Mouse (Mus musculus) kidney, embryonic 16.5 days (tissue): ENCODE measurements at regions not wholly inside any gene's neighbourhood (a gene's known extent, or its start where the extent isn't known, plus 50 kb on each side); places are given as distances from the start of the nearest gene placed in this dataset.

Experiments
- ATAC-seq: fragments of 200-750 bp; cut with Nextera tagmentation; 2 replicates; pipeline ENCODE4 v1.8.0; 2017; ENCODE audit warnings: moderate TSS enrichment; ENCODE audit not compliant: low FRiP score, low TSS enrichment
- H3K27ac ChIP-seq: fragments of 300-500 bp; sonication (generic); 2 replicates; pipeline ENCODE4 v1.5.1; 2014; ENCODE audit warnings: low read length
- H3K27me3 ChIP-seq: fragments of 300-500 bp; sonication (generic); 2 replicates; pipeline ENCODE4 v1.6.1; 2014; ENCODE audit warnings: low read length, control low read depth, mixed read lengths; ENCODE audit not compliant: insufficient read depth
- H3K36me3 ChIP-seq: fragments of 300-500 bp; sonication (generic); 2 replicates; pipeline ENCODE4 v1.6.1; 2014; ENCODE audit warnings: low read length, control low read depth, mixed read lengths; ENCODE audit not compliant: insufficient read depth
- H3K4me1 ChIP-seq: fragments of 300-500 bp; sonication (generic); 2 replicates; pipeline ENCODE4 v1.6.1; 2014; ENCODE audit warnings: low read length, control low read depth, mixed read lengths; ENCODE audit not compliant: insufficient read depth
- H3K4me2 ChIP-seq: fragments of 300-500 bp; sonication (generic); replicated peaks from 2 replicates; pipeline ENCODE4 v1.6.1; 2014; ENCODE audit warnings: low read depth, low read length
- H3K4me3 ChIP-seq: fragments of 300-500 bp; sonication (generic); 2 replicates; pipeline ENCODE4 v1.5.1; 2014; ENCODE audit warnings: mild to moderate bottlenecking, low read length
- H3K9ac ChIP-seq: fragments of 300-500 bp; sonication (generic); replicated peaks from 2 replicates; pipeline ENCODE4 v1.6.1; 2014; ENCODE audit warnings: low read length
- H3K9me3 ChIP-seq: fragments of 300-500 bp; sonication (generic); 2 replicates; pipeline ENCODE4 v1.6.1; 2016; ENCODE audit warnings: low read length, control low read depth
- WGBS: fragments of 180-500 bp; shearing (Covaris S2); extraction: QIAGEN DNeasy Blood & Tissue Kit; methylation state at CpG from one replicate; pipeline ENCODE4 v1.1.7; 2014; 5-methylcytosine and 5-hydroxymethylcytosine counted together

DNA sequence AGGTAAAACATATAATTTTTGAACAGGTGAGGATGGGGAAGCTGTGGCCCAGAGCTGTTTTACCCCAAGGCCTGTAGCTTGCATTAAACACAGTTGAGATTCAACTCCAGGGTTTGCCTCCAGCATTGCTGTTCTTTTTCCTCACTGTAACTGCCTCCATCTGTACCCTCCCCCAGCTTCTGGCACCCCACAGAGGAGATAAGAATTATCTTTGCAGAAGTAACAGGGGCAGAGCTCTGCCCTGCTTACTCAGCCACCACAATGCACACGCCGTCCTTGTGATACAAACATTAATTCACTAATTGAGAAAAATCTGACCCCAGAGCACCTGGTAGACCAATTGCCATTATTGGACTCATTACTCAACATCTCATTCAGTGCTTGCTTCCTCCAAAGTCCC, 68.3 kb upstream of the Gpr139 start:
- H3K4me2 ChIP-seq = no peak overlapping the region
- 80% methylated on average over 2 of the region's 2 CpGs for WGBS

DNA sequence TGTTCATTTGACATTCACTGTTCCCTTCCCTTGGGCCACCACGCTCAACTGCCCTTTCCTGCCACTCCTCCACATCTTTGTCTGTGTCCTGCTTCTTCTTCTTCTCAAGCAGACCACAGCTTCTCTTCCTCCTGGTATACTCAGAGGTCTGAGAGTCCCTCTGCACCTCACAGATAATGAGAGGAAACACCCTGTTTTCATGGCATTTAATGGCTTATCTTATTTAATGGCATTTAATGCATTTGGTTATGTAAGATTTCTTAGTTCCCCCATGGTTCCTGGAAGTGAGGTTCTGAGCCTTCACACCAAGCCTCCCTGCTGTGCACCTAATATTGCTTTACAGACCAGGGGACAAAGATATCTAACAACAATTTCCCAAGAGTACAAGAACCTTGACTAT, 67.3 kb upstream of the Gpr139 start:
- Histone ChIP-seq H3K9me3 (no peaks in the 10 kb centered on the region), H3K4me2 (no peak overlapping the region), H3K27me3 (no peaks in the 10 kb centered on the region), H3K4me3 (no peak overlapping the region), H3K4me1 (no peaks in the 10 kb centered on the region), H3K36me3 (no peaks in the 10 kb centered on the region), H3K27ac (no peak overlapping the region), H3K9ac (no peak overlapping the region)
- 50% methylated on average over 1 of the region's 1 CpGs for WGBS
- no peak for ATAC-seq

More for the DNA sequence above, 68.3 kb upstream of the Gpr139 start:
- Histone ChIP-seq H3K9me3 (no peaks in the 10 kb centered on the region), H3K27ac (no peak overlapping the region), H3K4me3 (no peak overlapping the region), H3K36me3 (no peaks in the 10 kb centered on the region), H3K9ac (no peak overlapping the region), H3K27me3 (no peaks in the 10 kb centered on the region), H3K4me1 (no peaks in the 10 kb centered on the region)
- ATAC-seq = no peak

DNA sequence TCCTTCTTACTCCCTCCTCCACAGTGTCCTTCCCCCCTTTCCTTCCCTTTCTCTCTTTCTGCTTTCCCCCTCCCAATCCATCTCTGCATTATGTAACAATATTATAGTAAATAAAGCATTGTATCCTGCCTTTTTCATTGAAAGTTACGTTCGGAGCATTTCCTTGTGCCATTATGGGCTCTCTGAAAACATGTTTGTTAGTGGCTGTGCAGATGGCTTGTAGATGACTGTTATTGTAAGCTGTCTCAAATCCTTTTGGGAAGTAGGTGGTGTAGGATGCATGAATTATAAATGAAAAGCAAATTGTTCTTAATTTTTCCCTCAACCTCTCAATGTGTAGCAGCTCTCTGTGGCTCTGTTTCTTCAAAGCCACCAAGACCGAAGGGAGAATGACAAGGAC, 66.0 kb upstream of the Gpr139 start:
- Histone ChIP-seq H3K9me3 (no peaks in the 10 kb centered on the region), H3K27ac (no peak overlapping the region), H3K36me3 (no peaks in the 10 kb centered on the region), H3K27me3 (no peaks in the 10 kb centered on the region), H3K4me2 (no peak overlapping the region), H3K9ac (no peak overlapping the region), H3K4me1 (no peaks in the 10 kb centered on the region), H3K4me3 (no peak overlapping the region)
- ATAC-seq = no peak
- 86% methylated on average over 3 of the region's 3 CpGs for WGBS

DNA sequence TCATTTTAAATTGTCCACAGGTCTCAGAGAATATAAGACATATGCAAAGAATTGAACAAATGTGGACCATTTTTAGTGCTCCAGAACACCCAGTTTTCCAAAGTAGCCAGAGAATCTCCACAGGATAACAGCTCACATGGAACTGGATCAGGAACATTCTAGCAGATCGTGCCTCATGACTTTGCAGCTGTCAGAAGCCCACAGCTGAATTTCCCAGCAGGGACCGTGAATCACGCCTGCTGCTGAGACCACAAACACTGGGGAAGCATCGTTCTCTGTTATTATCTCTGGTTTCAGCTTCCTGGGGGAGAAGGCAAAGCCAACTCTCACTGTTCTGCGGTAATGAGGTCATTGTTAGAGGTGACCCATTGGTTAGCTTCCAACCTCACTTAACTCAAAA, 60.4 kb upstream of the Gpr139 start:
- 70% methylated on average over 5 of the region's 5 CpGs for WGBS
- Histone ChIP-seq H3K4me1 (no peaks in the 10 kb centered on the region), H3K9ac (no peak overlapping the region), H3K27ac (no peak overlapping the region), H3K27me3 (no peaks in the 10 kb centered on the region), H3K9me3 (no peaks in the 10 kb centered on the region), H3K4me2 (no peak overlapping the region), H3K4me3 (no peak overlapping the region), H3K36me3 (no peaks in the 10 kb centered on the region)
- ATAC-seq = no peak

DNA sequence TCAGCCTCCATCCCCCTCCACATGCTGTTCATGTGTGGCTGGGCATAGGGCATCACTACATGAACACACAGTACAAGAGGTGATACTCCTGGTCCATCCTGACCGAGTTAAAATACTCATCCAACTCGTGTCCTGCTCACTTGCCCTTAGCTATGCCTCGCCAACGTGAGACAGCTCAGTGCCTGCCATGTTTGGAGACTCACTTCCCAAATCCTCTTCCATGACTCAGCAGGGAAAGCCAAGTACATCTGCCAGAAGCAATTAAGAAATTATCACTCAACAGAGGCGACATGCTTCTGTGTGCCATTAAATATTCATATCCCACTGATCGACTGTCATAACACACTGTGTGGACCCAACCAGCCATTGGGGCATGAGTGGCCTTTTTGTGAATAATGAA, 51.9 kb upstream of the Gpr139 start:
- Histone ChIP-seq H3K4me3 (no peak overlapping the region), H3K27me3 (no peaks in the 10 kb centered on the region), H3K9ac (no peak overlapping the region), H3K27ac (no peak overlapping the region), H3K36me3 (no peaks in the 10 kb centered on the region), H3K4me2 (no peak overlapping the region), H3K4me1 (no peaks in the 10 kb centered on the region), H3K9me3 (no peaks in the 10 kb centered on the region)
- ATAC-seq = no peak
- 80% methylated on average over 6 of the region's 6 CpGs for WGBS
